ENCODE assay signal across 8 mouse cellular contexts in genomic region chr9:121838829-121839621, GRCm38 (mm10). TPM values are rescaled to one million over a fixed set of nuclear protein-coding genes. Genes with fewer than 3 reads are reported as not detected.
A peak's percentile ranks its signal among the peaks of the same experiment; 100 is the strongest.
DNase-seq lines count a peak whose midpoint lies in the region; TF ChIP-seq lines count a peak whose summit lies in the region.

Gene Ccdc13 (minus strand): TSS chr9:121839461.

- no peaks in the 10 kb centered on the region for H3K27me3 ChIP-seq in ES-Bruce4 (ENCODE audit: control insufficient read depth, insufficient read depth, low read length, poor library complexity, severe bottlenecking)

- TF ChIP-seq POLR2A in ES-Bruce4 (IDR thresholded peaks at IDR 0.05; ENCODE audit: insufficient read depth, low read length) = no peak

- 13% methylated on average over 61 of the region's 61 CpGs for WGBS in macrophage (ENCODE audit: missing documents)

- no peak for TF ChIP-seq CTCF in ES-Bruce4 (IDR thresholded peaks at IDR 0.05; ENCODE audit: low read depth, low read length)

- intact Hi-C loops in left cerebral cortex, postnatal 10 days (cut with DNase I) = no loop called here

- no peaks in the 10 kb centered on the region for H3K36me3 ChIP-seq in ES-Bruce4 (ENCODE audit: control insufficient read depth, insufficient read depth, low read length, poor library complexity, severe bottlenecking)
- H3K36me3 ChIP-seq in macrophage (ENCODE audit: inconsistent target) = no peaks in the 10 kb centered on the region

- H3K9me3 ChIP-seq in ES-Bruce4 (replicated peaks; ENCODE audit: control insufficient read depth, insufficient read depth, low read length, poor library complexity, severe bottlenecking) = no peaks in the 10 kb centered on the region

- H3K4me3 ChIP-seq in ES-Bruce4 (ENCODE audit: low read depth, low read length) (peak within 1 kb of the TSS; percentile 56), macrophage (ENCODE audit: inconsistent target) (peak within 1 kb of the TSS; percentile 23)

- TF ChIP-seq EP300 in ES-Bruce4 (IDR thresholded peaks at IDR 0.05; ENCODE audit: insufficient read depth, low read depth, low read length) = no peak

- H3K27ac ChIP-seq in ES-Bruce4 (ENCODE audit: insufficient read depth, low read length) (no peak within 1 kb of the TSS), macrophage (no peak within 1 kb of the TSS)

- H3K79me2 ChIP-seq in macrophage (ENCODE audit: inconsistent target) = no peaks in the 10 kb centered on the region

- peak; percentile 87 for DNase-seq in brain, adult 2 months (ENCODE audit: low read depth, low spot score)
- peak; percentile 73 to 83 for DNase-seq in frontal cortex, postnatal 25 days (ENCODE audit: low spot score in 2 of 2)
- peak; percentile 38 for DNase-seq in induced T-regulatory cell, adult 2 months (ENCODE audit: low read depth)
- peak; percentile 88 to 94 for DNase-seq in left cerebral cortex, postnatal 10 days (ENCODE audit: extremely low spot score in 1 of 2, low spot score in 2 of 2)
- DNase-seq in right cerebral cortex, adult 2 months (ENCODE audit: low spot score in 2 of 2) = peak; percentile 90 to 91
- peak; percentile 74 to 85 for DNase-seq in urinary bladder, postnatal 4 days (ENCODE audit: low spot score in 2 of 2)

- H3K9ac ChIP-seq in ES-Bruce4 (ENCODE audit: low read depth, poor library complexity, severe bottlenecking) = peak within 1 kb of the TSS; percentile 57

- H3K4me1 ChIP-seq in ES-Bruce4 (ENCODE audit: control insufficient read depth, insufficient read depth, low read length) = no peaks in the 10 kb centered on the region

RNA-seq across cellular contexts. Expression of gene Ccdc13, which starts in this region (rescaled TPM):
- polyA plus RNA-seq in ES-Bruce4 (2011; ENCODE audit: insufficient read depth, insufficient read length, low read depth, missing spikeins) (0.68 and 0.85 TPM in 2 replicates), macrophage (2018) (not detected in 3 replicates)
- 1 to 10 TPM; 9.0 to 9.3 TPM for total RNA-seq in left cerebral cortex, postnatal 10 days (2021)
- not detected for total RNA-seq in macrophage (2018; cell fraction: chromatin; rRNA removed)
- total RNA-seq in macrophage (2018; cell fraction: cytosol; rRNA removed) = not detected
- total RNA-seq in macrophage (2018; cell fraction: nucleus; rRNA removed) = under 1 TPM in 2 of 26 experiments, not detected in 24; 0.23 to 0.55 TPM

Comparison
In these comparisons a context has a peak if more than half of its experiments do, and no peak if none do; other contexts are left out.
1. DNase-seq: peak in every context shown above with its lines; median percentile 91 in left cerebral cortex, postnatal 10 days; 90 in right cerebral cortex, adult 2 months; 87 in brain, adult 2 months; 80 in urinary bladder, postnatal 4 days; 78 in frontal cortex, postnatal 25 days; 38 in induced T-regulatory cell, adult 2 months.